Mouse (Mus musculus) embryonic fibroblast, embryonic 13.5 days (primary cell): ENCODE data around the gene Gm26938.

ENCODE experiments used
- CTCF ChIP-seq: IDR thresholded peaks from 2 replicates; pipeline ENCODE4 v1.5.1; 2011; ENCODE audit warnings: mild to moderate bottlenecking, control low read depth, low read length, moderate library complexity, borderline replicate concordance; ENCODE audit not compliant: insufficient read depth
- POLR2A ChIP-seq: IDR thresholded peaks from 2 replicates; pipeline ENCODE4 v1.6.1; 2011; ENCODE audit warnings: low read depth, mild to moderate bottlenecking, control low read depth, low read length, moderate library complexity

DNA sequence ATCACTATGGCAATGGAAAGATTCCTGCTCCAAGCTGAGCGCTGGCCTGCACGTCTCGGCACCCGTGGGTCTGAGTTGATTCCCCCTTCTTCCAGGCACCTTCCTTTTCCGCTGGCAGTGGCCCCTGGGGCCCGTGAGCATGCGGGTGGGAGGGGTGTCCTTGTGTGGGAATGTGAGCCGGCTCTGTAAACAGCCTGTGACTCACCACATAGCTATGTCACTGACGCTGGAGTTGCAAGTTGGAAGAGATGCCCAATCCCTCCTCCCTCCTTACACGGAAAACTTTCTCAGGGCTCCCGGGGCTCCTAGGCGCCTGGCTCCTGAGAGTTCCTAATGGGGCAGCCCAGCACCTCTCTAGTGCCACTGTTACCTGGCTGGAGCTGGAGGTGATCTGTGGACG is 29.3 kb downstream of the Gm26938 start:
- TF ChIP-seq CTCF (no peak), POLR2A (0 out of 2 replicates have a peak, but pooled peaks have one; percentile 40)
